Mouse (Mus musculus) limb, embryonic 14.5 days (tissue): ENCODE results near the gene Lrmda. TPM values are rescaled to one million over a fixed set of nuclear protein-coding genes. Genes with fewer than 3 reads are reported as not detected.

ENCODE experiments used
- ATAC-seq: fragments of 200-750 bp; cut with Nextera tagmentation; 2 replicates; pipeline ENCODE4 v1.8.0; 2017; ENCODE audit warnings: low read depth, moderate number of reproducible peaks, moderate TSS enrichment; ENCODE audit not compliant: low FRiP score
- DNase-seq: peaks from one replicate; pipeline ENCODE4 v3.0.0-alpha.2; 2015; ENCODE audit warnings: low spot score
- H3K27ac ChIP-seq: fragments of 300-500 bp; sonication (generic); replicated peaks from 2 replicates; pipeline ENCODE4 v1.5.1; 2014; ENCODE audit warnings: low read depth, mild to moderate bottlenecking, low read length, moderate library complexity, mixed read lengths
- H3K27me3 ChIP-seq: fragments of 300-500 bp; sonication (generic); 2 replicates; pipeline ENCODE4 v1.6.1; 2014; ENCODE audit warnings: low read length, mixed read lengths; ENCODE audit not compliant: control insufficient read depth, insufficient read depth
- H3K36me3 ChIP-seq: fragments of 300-500 bp; sonication (generic); 2 replicates; pipeline ENCODE4 v1.6.1; 2014; ENCODE audit warnings: mild to moderate bottlenecking, low read length, moderate library complexity, mixed read lengths; ENCODE audit not compliant: control insufficient read depth, insufficient read depth
- H3K4me1 ChIP-seq: fragments of 300-500 bp; sonication (generic); 2 replicates; pipeline ENCODE4 v1.6.1; 2014; ENCODE audit warnings: antibody characterized with exemption, low read length, mixed read lengths; ENCODE audit not compliant: control insufficient read depth, insufficient read depth
- H3K4me2 ChIP-seq: fragments of 300-500 bp; sonication (generic); replicated peaks from 2 replicates; pipeline ENCODE4 v1.6.1; 2014; ENCODE audit warnings: low read depth, mild to moderate bottlenecking, low read length, moderate library complexity; ENCODE audit not compliant: severe bottlenecking
- H3K4me3 ChIP-seq: fragments of 300-500 bp; sonication (generic); replicated peaks from 2 replicates; pipeline ENCODE4 v1.5.1; 2014; ENCODE audit warnings: low read length
- H3K9ac ChIP-seq: fragments of 300-500 bp; sonication (generic); 2 replicates; pipeline ENCODE4 v1.6.1; 2014; ENCODE audit warnings: mild to moderate bottlenecking, low read depth, low read length, moderate library complexity; ENCODE audit not compliant: severe bottlenecking
- H3K9me3 ChIP-seq: fragments of 300-500 bp; sonication (generic); 2 replicates; pipeline ENCODE4 v1.6.1; 2016; ENCODE audit warnings: low read length; ENCODE audit not compliant: control insufficient read depth
- POLR2A ChIP-seq: fragments of 200-500 bp; IDR thresholded peaks from 2 replicates; pipeline ENCODE4 v1.8.0; 2012; ENCODE audit warnings: inconsistent platforms, mild to moderate bottlenecking, moderate library complexity, borderline replicate concordance; ENCODE audit not compliant: insufficient read depth, insufficient read length; ENCODE audit errors: extremely low read depth
- WGBS: fragments of 180-500 bp; shearing (Covaris S2); extraction: QIAGEN DNeasy Blood & Tissue Kit; methylation state at CpG from one replicate; pipeline ENCODE4 v1.1.7; 2014; 5-methylcytosine and 5-hydroxymethylcytosine counted together
- microRNA-seq: library from miRNA; unstranded; fragments of <30 nt; microRNA quantifications from one replicate; pipeline ENCODE4, GENCODE M21; 2016
- polyA plus RNA-seq, 2 experiments: library from polyadenylated mRNA; depleted of rRNA in 1 of 2; stranded (reverse) in 1 of 2; unstranded in 1 of 2; fragments of >200 nt; fragmentation: Nextera tagmentation in 1 of 2; extraction: Ambion mirVana in 1 of 2; gene quantifications; 2 replicates each; pipeline versions ENCODE4 v1.2.1 to v1.2.3; 2012 to 2014

The Lrmda gene
- polyA plus RNA-seq, 2 experiments = 0.08 to 0.72 TPM

GRCm38 (mm10) chr14:23094546-23095157 is 1075.1 kb downstream of the Lrmda start:
- Histone ChIP-seq H3K9me3 (no peaks in the 10 kb centered on the region), H3K27me3 (no peaks in the 10 kb centered on the region), H3K27ac (no peak overlapping the region), H3K4me3 (no peak overlapping the region), H3K36me3 (no peaks in the 10 kb centered on the region), H3K4me2 (no peak overlapping the region), H3K4me1 (no peaks in the 10 kb centered on the region), H3K9ac (no peak overlapping the region)
- no peak for ATAC-seq
- DNase-seq = no peak
- no peak for TF ChIP-seq POLR2A
- WGBS = 46% methylated on average over 5 of the region's 5 CpGs

- TF ChIP-seq POLR2A = no peak
- H3K9ac ChIP-seq = no peak overlapping the region
- H3K4me1 ChIP-seq = no peaks in the 10 kb centered on the region
- ATAC-seq = no peak
- WGBS = 66% methylated on average over 10 of the region's 10 CpGs
- H3K27me3 ChIP-seq = no peaks in the 10 kb centered on the region
- no peak for DNase-seq
- H3K4me2 ChIP-seq = no peak overlapping the region
- H3K27ac ChIP-seq = no peak overlapping the region
- no peaks in the 10 kb centered on the region for H3K36me3 ChIP-seq
- H3K9me3 ChIP-seq = no peaks in the 10 kb centered on the region
- H3K4me3 ChIP-seq = no peak overlapping the region
Measured at GRCm38 (mm10) chr14:23095158-23096016, 1075.9 kb downstream of the Lrmda start.

- ATAC-seq = no peak
- no peak overlapping the region for H3K27ac ChIP-seq
Measured at GRCm38 (mm10) chr14:23096017-23096336, 1076.5 kb downstream of the Lrmda start.

GRCm38 (mm10) chr14:23096405-23096804 is 1076.9 kb downstream of the Lrmda start:
- Histone ChIP-seq H3K9ac (no peak overlapping the region), H3K27ac (no peak overlapping the region), H3K4me3 (no peak overlapping the region), H3K27me3 (no peaks in the 10 kb centered on the region), H3K36me3 (no peaks in the 10 kb centered on the region), H3K4me2 (no peak overlapping the region), H3K4me1 (no peaks in the 10 kb centered on the region), H3K9me3 (no peaks in the 10 kb centered on the region)
- WGBS = 65% methylated on average over 4 of the region's 4 CpGs
- no peak for DNase-seq
- ATAC-seq = no peak
- TF ChIP-seq POLR2A = no peak

More at GRCm38 (mm10) chr14:23096017-23096336, 1076.5 kb downstream of the Lrmda start:
- DNase-seq = no peak
- Histone ChIP-seq H3K4me1 (no peaks in the 10 kb centered on the region), H3K4me2 (no peak overlapping the region), H3K4me3 (no peak overlapping the region), H3K27me3 (no peaks in the 10 kb centered on the region), H3K9me3 (no peaks in the 10 kb centered on the region), H3K9ac (no peak overlapping the region), H3K36me3 (no peaks in the 10 kb centered on the region)
- TF ChIP-seq POLR2A = no peak
- WGBS = 33% methylated on average over 3 of the region's 3 CpGs

Small RNA genes within 50 kb of the gene (microRNA-seq; reads per million reads assigned to microRNA genes)
- gene Gm27532 = not detected

Other genes starting within 250 kb of the Lrmda start
- gene Vdac2, start 194.5 kb upstream of the Lrmda start, polyA plus RNA-seq (2012; rRNA removed) = 146 and 150 TPM in 2 replicates
- 215 and 226 TPM in 2 replicates for gene Vdac2, start 194.5 kb upstream of the Lrmda start, polyA plus RNA-seq (2014; fragmentation: Nextera tagmentation; extraction: Ambion mirVana)
- 16.0 and 18.0 TPM in 2 replicates for gene Comtd1, start 170.7 kb upstream of the Lrmda start, polyA plus RNA-seq (2012; rRNA removed)
- 24.7 and 26.5 TPM in 2 replicates for gene Comtd1, start 170.7 kb upstream of the Lrmda start, polyA plus RNA-seq (2014; fragmentation: Nextera tagmentation; extraction: Ambion mirVana)
- 45.1 and 73.1 TPM in 2 replicates for gene Zfp503, start 30.1 kb upstream of the Lrmda start, polyA plus RNA-seq (2012; rRNA removed)
- 15.3 and 17.6 TPM in 2 replicates for gene Zfp503, start 30.1 kb upstream of the Lrmda start, polyA plus RNA-seq (2014; fragmentation: Nextera tagmentation; extraction: Ambion mirVana)